Mouse (Mus musculus) frontal cortex, postnatal 10 days (tissue): Measurements from ENCODE around the gene Wnk2.

Experiments
- DNase-seq, 2 experiments: peaks; one replicate each; pipeline ENCODE4 v3.0.0; 2022; ENCODE audit warnings: low spot score in 2 of 2, mixed read lengths in 1 of 2

The Wnk2 gene

GRCm38 (mm10) chr13:49143323-49143722 lies 4.5 kb downstream of the Wnk2 start:
- DNase-seq = no peak

- no peak for DNase-seq
Measured at GRCm38 (mm10) chr13:49142396-49142795, 5.4 kb downstream of the Wnk2 start.

- no peak for DNase-seq
Measured at GRCm38 (mm10) chr13:49140567-49140966, 7.2 kb downstream of the Wnk2 start.

- DNase-seq = no peak
Measured at GRCm38 (mm10) chr13:49134491-49134890, 13.3 kb downstream of the Wnk2 start.

GRCm38 (mm10) chr13:49133125-49133524 lies 14.7 kb downstream of the Wnk2 start:
- no peak for DNase-seq

GRCm38 (mm10) chr13:49131946-49132687 lies 15.7 kb downstream of the Wnk2 start:
- no peak for DNase-seq

- no peak for DNase-seq
Measured at GRCm38 (mm10) chr13:49131342-49131855, 16.4 kb downstream of the Wnk2 start.

- peak in 1 of 2 experiments; percentile 56 for DNase-seq
Measured at GRCm38 (mm10) chr13:49129845-49130244, 18.0 kb downstream of the Wnk2 start.

GRCm38 (mm10) chr13:49129154-49129553 lies 18.7 kb downstream of the Wnk2 start:
- no peak for DNase-seq

GRCm38 (mm10) chr13:49127844-49128631 lies 19.8 kb downstream of the Wnk2 start:
- DNase-seq = no peak

- DNase-seq = no peak
Measured at GRCm38 (mm10) chr13:49122106-49122505, 25.7 kb downstream of the Wnk2 start.

GRCm38 (mm10) chr13:49117563-49117962 lies 30.3 kb downstream of the Wnk2 start:
- no peak for DNase-seq

- DNase-seq = no peak
Measured at GRCm38 (mm10) chr13:49114921-49115320, 32.9 kb downstream of the Wnk2 start.

- DNase-seq = no peak
Measured at GRCm38 (mm10) chr13:49114116-49114515, 33.7 kb downstream of the Wnk2 start.

- DNase-seq = no peak
Measured at GRCm38 (mm10) chr13:49113345-49113744, 34.5 kb downstream of the Wnk2 start.

- no peak for DNase-seq
Measured at GRCm38 (mm10) chr13:49112652-49113051, 35.2 kb downstream of the Wnk2 start.

- no peak for DNase-seq
Measured at GRCm38 (mm10) chr13:49109665-49110064, 38.1 kb downstream of the Wnk2 start.

- no peak for DNase-seq
Measured at GRCm38 (mm10) chr13:49108119-49108846, 39.5 kb downstream of the Wnk2 start.

- DNase-seq = no peak
Measured at GRCm38 (mm10) chr13:49103913-49104312, 43.9 kb downstream of the Wnk2 start.

GRCm38 (mm10) chr13:49103235-49103634 lies 44.6 kb downstream of the Wnk2 start:
- no peak for DNase-seq

GRCm38 (mm10) chr13:49100417-49100816 lies 47.4 kb downstream of the Wnk2 start:
- peak; percentile 68 to 73 for DNase-seq

- no peak for DNase-seq
Measured at GRCm38 (mm10) chr13:49096826-49097225, 51.0 kb downstream of the Wnk2 start.
